Mouse (Mus musculus): ENCODE data around the gene Cuedc2. TPM values are rescaled to one million over a fixed set of nuclear protein-coding genes. Genes with fewer than 3 reads are reported as not detected.

Cuedc2 gene
- total RNA-seq, 2 experiments from 2014 or later = 72.1 to 77.9 TPM

DNA sequence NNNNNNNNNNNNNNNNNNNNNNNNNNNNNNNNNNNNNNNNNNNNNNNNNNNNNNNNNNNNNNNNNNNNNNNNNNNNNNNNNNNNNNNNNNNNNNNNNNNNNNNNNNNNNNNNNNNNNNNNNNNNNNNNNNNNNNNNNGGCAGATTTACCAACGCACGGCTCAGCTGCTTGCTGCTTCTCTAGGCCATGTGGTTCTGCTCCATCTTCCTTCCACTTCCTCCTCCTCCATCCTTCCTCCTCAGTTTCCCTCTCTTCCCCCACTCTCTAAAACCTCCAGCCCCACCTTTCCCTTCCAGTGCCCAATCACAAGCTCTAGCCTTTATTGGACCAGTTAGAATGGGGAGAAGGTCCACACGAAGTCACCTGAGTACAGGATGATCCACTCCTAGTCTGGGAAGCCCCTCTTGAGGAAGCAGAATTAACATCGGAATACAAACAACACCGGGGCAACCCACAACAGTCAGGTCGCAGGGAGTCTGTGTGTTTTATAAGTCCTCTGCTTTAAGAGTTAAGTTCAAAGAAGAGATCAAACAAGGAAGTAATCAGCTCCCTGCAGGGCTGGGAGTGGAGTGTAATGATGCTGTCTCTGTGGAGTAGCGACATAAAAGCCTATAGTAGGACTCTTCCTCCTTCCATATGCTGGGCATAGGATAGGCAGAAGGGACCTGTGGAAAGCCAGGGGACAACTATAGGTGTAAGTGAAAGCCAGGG, 6.4 kb upstream of the Cuedc2 start:
- no peak for DNase-seq (ENCODE audit: low spot score in 2 of 2)

DNA sequence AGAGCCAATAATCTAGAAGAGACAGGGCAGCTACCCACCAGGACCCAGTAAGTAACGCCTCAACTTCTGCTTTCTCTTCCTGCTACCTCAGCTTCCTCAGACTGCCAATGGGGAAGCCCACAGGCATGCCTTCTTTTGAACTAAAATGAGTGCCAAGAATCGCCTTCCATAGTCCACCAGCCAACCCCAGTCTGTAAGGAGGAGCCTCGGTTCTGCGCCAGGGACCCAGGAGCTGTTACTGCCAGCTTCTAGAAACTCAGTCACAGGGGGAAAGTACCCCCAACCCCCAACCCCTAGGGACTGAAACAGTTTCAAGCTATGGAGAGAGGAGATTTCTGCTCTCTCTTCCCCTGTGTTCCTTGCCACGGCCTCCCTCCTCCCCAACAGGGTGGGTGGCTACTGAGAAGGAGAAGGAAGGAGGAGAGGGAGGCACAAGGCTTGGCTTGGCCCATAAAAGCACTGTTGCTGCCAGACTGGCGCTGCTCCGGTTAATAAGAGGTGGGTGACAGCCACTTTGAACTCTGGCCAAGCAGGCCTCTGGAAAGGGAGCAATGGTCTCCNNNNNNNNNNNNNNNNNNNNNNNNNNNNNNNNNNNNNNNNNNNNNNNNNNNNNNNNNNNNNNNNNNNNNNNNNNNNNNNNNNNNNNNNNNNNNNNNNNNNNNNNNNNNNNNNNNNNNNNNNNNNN, 927 bp upstream of the Cuedc2 start:
- no peak for DNase-seq (ENCODE audit: low spot score in 2 of 2)

DNA sequence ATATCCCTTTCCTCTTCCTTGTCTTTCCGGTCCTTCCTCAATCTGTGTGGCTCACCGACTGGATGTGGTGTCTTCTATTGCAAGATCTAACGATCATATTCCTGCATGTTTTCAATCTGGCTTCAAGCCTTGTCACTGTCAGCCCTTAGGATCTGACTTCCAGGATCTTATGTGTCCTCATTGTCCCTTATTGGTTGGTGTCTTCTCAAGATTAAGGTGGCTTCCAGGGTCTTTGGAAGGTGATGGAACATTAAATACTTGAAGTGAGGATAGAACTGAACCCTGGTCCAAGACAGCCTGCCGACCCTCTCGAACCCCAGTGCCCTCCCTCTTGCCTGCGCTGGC, 412 bp upstream of the Cuedc2 start:
- DNase-seq (ENCODE audit: low spot score in 2 of 2) = no peak

DNA sequence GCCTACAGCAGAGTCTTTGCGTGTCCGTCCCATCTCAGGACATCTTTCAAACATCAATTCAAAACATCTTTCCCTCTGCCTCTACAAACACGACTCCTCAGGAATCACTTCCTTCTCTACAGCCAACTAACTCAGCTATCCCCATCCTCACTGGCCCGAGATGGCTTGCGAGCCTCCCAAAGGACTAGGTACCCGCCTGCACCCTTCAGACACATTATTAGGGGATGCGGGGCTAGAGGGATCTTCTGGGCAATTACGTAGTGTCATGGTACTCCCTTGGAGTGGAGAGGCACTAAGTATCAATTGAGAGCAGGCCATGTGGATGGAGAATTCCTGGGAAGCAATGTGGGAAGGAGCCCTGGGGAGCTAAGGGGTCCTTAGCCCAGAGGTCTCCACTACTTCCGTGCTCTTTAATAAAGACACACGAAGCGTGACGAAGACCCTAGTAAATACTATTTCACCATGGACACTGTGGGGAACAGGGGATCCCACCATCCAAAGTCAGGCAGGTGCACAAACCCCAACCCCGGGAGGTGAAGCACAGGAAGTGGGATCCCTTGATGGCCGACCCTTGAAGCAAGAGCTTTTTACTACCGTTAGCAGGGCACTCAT, 677 bp downstream of the Cuedc2 start:
- no peak for DNase-seq (ENCODE audit: low spot score in 2 of 2)

DNA sequence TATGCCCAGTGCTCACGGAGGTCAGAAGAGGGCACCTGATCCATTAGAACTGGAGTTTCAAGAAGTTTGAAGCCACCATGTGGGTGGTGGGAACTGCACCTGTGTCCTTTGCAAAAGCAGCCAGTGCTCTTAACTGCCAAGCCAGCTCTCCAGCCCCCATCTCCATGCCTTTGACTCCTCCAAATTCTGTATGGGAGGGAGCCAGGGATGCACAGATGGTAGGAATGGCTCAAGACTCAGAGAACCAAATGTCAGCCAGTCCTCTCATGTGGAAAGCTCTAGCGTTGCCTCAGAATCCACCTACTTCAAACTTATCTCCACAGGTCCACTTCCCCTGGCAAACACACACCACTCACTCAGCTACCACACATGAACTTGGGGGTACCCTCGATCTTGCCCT, 4.6 kb downstream of the Cuedc2 start:
- no peak for DNase-seq (ENCODE audit: low spot score in 2 of 2)

DNA sequence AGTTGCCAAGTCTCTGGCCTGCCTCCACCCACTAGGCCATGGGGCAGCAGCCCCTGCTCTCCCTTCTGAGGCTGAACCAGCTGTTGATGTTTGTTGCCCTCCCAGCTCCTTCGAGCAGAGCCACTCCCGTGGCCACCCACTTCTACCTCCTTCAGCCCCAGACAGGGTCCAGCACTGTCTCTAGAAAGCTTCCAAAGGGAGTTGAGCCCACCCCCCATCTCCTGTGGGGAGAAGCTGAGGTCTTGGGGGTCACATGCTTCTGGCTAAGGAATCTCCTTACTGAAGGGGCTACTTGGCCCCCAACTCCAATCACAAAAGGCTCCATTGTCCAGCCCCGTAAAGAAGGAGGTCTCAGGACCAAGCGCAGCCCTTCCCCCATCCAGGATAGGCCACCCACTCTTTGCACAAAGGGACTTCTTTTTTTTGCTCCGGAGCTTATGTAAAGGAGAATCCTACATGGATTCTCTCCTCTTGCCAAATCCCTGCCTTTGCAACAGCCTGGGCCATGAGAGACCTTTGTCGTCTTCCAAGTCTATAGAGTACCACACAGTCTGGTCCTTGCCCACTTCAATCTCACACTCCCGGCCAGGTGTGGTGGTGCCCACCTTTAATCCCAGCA, 5.7 kb downstream of the Cuedc2 start:
- no peak for DNase-seq (ENCODE audit: low spot score in 2 of 2)

DNA sequence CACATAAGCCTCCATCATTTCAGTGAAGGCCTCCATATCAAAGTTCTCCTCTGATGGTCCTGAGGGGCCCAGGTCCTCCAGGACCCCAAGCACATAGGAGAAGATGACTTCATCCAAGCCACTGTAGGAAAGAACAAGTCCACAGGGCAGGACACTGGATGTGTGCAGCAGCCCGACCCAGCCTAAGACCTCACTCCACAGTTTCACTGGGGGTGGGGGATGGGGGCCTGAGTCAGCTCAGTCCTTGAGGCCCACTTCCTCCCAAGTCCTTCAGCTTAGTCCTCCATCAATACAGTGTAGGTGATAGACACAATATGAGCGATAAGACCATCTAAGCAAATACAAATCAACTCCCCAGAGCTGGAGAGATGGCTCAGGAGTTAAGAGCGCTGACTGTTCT, 6.6 kb downstream of the Cuedc2 start:
- DNase-seq (ENCODE audit: low spot score in 2 of 2) = no peak

DNA sequence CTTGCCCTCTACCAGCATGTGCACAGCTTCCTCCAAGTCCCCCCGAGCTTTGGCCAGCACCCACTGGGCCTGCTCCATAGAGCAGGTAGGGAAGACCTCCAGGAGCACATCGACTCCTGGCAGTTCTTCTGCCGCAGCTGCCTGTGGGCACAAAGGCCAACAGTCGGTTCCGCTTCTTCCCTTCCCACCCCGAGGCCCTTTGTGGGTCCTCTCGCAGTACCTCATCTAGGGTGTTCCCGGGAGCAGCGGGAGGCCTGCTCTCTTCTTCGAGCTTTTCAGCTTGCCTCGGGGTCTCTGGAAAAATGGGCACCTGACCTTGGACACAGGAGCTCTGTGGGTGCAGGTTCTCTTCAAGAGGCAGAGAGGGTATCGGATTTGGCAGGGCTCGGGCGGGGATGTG, 7.2 kb downstream of the Cuedc2 start:
- DNase-seq (ENCODE audit: low spot score in 2 of 2) = no peak

DNA sequence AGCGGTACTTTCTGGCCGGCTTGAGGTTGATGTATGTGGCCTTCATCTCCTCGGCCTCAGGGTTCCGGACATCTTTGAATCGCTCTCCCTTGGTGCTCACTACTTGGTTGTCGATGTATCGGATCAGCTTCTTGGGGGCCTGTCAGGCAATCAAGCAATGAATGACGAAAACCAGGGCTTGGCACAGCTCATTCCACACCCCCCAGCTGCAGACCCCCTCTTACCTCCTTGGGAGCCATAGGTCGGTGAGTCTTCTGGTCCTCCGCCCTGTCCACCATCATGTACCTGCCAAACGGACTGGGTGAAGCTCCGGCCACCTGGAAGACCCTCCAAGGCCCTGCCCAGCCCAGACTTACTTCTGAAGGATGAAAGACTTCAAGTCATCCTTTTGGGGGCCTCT, 7.8 kb downstream of the Cuedc2 start:
- no peak for DNase-seq (ENCODE audit: low spot score in 2 of 2)

DNA sequence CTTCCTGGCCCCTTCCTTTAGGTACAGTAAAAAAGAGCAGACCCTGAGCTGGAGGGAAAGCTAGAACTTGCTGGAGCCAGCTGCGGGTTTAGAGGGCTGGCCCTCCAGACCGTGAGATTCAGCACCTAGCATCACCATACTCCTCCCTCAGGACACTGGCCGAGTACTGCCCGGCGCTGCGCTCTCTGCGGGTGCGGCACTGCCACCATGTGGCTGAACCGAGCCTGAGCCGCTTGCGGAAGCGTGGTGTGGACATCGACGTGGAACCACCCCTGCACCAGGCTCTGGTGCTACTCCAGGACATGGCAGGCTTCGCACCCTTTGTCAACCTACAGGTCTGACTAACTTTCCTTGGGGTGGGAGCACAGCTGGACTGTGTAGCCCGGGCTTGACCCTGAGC, 8.6 kb downstream of the Cuedc2 start:
- DNase-seq (ENCODE audit: low spot score in 2 of 2) = peak; percentile 83 to 85

DNA sequence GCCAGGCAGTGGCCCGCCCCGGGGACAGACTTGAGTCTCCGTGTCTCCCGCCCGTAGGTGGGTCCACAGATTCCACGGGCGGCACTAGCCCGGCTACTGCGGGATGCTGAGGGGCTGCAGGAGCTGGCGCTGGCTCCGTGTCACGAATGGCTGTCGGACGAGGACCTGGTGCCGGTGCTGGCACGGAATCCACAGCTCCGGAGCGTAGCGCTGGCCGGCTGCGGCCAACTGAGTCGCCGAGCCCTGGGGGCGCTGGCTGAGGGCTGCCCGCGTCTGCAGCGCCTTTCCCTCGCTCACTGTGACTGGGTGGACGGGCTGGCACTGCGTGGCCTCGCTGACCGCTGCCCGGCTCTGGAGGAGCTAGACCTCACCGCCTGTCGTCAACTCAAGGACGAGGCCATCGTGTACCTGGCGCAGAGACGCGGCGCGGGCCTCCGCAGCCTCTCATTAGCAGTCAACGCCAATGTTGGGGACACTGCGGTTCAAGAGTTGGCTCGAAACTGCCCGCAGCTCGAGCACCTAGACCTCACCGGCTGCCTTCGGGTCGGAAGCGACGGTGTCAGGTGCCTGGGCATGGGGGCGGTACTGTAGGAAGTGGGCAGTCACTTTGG, 9.4 kb downstream of the Cuedc2 start:
- peak in 1 of 2 experiments; percentile 32 for DNase-seq (ENCODE audit: low spot score in 2 of 2)

DNA sequence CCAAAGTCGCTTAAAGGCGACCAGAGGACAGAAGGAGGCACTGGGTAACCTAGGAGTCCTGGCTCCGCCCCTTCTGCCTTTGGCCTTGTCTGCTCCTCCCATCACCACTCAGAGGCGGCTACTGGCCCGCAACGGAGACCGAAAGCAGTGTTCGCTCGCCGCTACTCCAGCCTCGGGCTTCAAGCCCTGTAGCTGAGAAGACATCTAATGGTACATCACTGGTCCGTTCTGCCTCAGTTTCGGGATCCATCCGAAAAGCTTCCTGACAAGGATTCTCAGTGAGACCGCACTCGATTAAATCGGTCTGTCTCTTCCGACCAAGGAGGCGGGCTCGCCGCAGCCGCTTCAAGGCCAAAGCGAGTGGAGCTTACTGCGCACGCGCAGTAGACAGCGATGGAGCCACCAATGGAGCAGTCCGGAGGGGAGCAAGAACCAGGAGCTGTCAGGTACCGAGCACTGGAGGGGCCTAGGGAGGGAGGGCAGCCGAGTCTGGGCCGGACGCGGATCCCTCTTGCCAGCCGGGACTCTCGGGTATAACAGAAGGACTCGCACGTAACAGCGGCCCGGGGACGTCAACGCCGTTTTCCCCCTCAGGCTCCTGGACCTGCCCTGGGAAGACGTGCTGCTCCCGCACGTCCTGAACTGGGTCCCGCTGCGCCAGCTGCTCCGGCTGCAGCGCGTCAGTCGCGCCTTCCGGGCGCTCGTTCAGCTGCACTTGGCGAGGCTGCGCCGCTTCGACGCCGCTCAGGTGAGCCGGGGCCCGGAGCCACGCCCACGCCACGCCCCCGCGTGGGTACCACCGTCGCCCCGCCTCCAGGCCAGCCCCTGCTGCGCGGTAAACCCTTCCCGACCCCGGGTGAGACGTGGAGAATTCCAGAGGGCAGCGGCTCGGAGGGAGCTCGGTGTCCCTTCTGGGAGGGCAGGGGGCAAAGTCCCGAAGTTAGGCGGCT, 10.1 kb downstream of the Cuedc2 start, which contains the start of gene Fbxl15:
Gene Fbxl15, plus strand, starts transcription at position 104 of the 950 bp plus-strand sequence.
- DNase-seq (ENCODE audit: low spot score in 2 of 2) = peak; percentile 88 to 90

DNA sequence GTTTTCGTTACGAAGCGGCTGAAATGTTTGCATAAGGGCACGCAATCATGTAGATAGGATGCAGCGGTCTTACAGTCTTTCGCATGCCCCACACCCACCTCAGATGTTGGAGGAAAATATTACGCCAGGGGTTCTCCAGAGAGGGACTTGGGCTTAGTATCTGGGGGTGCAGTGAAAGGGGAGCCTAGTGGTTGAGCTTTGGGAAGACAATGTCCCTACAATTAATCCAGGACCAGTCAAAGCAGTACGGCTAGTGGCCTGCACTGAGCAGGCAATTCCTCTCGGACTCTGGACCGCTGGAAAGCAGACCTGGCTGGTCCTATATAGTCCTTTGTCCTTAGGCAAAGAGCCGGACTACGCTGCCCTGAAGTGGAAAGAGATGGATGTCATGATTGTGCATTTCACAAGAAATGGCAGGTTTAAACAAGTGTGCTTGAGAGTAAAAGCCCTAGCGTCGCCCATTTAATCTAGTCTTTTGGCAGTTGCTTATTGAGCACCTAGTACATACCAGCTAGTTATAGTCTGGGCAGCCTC, 10.9 kb downstream of the Cuedc2 start:
- DNase-seq (ENCODE audit: low spot score in 2 of 2) = no peak

DNA sequence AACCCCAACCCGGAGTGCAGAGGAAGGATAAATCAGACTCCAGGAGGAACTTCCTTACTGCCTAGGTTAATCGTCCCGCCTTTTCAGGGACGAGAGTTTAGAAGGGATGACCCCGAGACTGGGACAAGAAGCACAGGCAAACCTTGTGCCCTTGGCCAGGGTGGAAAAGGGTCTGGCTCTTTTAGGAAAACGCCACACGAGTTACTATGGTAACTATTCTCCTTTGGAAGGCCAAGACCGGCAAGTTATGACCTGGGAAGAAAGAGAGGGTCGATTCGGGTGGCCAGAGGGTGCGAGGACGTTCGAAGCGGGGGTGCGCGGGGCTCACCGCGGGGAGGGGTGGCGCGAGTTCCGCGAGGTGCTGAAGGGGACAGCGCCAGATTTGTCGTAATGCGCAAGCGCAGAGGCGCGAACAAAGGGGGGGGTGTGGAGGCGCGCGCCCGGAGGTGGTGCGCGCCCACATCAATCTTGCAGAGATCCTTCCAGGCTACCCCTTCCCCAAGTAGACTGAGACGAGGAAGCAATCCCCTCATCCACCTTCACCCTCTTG, 11.7 kb downstream of the Cuedc2 start, which contains the start of gene Psd:
Gene Psd, minus strand, starts transcription at position 401 of the 550 bp plus-strand sequence.
- peak; percentile 64 to 69 for DNase-seq (ENCODE audit: low spot score in 2 of 2)

DNA sequence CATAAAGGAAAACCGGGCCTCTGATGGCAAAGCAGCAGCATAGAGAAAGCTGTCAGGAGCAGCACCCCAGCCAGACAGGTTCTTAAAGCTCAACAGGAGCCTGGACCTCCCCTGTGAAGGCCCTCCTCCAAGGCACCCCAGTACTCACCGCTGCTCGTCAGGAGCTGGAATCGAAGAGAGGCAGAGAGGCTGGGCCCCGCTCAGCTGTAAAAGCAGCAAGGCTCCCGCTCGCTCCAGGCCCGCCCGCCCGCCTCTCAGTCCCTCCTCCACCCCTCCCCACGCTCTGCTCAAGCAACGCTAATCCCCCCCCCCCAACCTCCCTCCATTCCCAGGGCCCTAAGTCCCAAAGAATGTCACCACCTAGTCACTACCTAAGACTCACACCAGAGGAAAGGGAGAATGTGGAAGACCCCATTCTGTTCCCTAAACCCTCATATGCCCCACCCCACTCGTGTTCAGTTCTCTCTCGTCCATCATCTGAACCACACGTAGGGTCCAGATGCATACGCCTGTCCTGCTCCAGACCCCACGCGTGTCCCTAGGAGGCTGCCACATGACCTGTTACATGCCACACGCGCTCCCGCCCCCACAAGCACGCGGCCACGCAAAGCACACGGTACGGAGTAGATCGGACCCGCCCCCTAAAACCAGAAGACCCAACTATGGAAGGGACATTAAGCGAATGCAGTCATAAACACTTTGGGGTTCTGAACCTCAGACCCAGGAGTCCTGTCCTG, 12.3 kb downstream of the Cuedc2 start:
- no peak for DNase-seq (ENCODE audit: low spot score in 2 of 2)

DNA sequence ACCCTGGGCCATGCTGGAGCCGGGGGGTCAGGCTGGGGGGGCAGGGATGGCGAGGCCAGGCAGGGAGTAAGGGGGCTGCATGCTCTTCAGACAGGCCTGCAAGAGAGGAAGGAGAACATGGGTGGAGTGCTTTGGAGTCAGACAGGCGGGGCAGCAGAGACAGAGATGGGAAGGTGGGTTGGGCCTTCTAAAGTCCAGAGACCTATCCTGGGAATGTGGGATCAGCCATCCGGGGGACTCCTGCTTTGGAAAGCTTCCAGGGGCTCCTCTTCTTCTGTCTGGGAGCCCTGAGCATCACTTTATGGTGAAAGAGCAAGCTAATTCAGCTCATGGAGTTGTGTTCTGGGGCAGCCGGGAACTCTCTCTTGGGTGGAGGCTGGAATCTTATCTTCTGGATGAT, 13.6 kb downstream of the Cuedc2 start:
- DNase-seq (ENCODE audit: low spot score in 2 of 2) = no peak

DNA sequence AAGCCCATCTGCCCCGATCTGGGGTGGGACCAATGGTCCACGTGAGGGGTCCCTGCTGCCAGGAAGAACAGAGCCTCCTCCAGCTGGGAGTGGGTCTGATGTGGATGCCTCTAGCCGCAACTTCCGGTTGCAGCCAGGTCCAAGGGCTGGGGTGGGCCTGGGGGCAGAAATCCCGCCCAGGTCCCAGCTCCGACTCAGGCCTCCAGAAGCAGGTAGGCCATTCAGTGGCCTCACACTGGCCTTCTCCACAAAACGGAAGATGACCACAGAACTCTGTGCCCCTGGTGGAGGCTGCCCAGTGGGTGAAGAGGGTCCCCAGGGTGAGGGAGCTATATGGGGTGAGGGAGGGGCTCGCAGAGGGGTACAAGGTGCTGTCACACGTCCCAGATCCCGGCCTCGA, 14.1 kb downstream of the Cuedc2 start:
- no peak for DNase-seq (ENCODE audit: low spot score in 2 of 2)

DNA sequence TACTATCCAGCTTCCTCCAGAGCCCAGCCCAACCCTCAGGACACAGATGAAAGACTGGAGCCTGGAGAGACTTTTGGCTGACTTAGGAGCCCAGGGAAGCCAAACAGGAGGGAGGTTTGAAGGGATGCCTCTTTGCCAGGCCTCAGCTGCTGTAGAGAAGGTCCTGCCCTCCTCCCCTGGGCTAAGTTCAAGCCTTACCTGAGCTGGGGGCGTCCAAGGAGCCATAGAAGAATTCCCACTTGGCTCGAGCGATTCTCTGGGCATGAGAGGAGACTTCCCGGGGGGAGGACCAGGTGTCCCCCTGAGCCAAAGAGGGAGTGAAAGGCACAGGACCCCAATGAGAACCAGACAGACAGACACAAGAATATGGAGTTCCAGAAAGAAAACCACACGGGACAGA, 14.8 kb downstream of the Cuedc2 start:
- no peak for DNase-seq (ENCODE audit: low spot score in 2 of 2)

DNA sequence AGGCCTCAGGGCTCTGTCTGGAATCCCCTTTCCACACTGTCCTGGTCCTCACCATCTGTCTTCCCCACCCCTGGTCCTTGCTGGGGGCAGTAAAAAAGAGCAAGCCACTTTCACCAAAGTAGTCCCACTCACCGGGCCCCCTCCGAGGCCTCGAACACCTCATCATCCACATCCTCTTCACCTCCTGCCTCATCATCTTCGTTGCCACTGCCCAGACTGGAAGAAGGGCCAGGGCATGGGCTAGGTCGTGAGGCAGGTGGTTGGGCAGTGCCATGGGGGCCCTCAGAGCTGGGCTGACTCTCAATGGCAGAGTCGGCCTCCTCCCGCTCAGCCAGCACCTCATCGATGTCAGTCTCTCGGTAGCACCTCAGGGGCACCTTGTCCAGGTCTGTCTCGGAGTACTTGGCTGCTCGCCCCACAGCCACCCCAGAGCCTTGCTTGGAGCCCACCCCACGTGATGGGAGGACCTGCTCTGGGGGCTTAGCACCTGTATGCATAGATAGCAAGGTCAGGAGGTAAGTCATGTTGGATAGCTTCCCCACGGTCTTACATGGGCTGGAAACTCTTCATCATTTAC, 15.4 kb downstream of the Cuedc2 start:
- no peak for DNase-seq (ENCODE audit: low spot score in 2 of 2)

All from adrenal gland, adult 18-20 months (tissue).